Mouse (Mus musculus) NIH3T3 (cell line): ENCODE results near the gene Ptprs.
"Not testable (repeated sequence)": the region's sequence is repeated elsewhere in the genome, so short reads cannot be mapped to it uniquely, and the experiment has no call there.

ENCODE experiments used
- DNase-seq: peaks from one replicate; pipeline ENCODE4 v3.0.0-alpha.2; 2012; ENCODE audit warnings: low read depth

The Ptprs gene

DNA sequence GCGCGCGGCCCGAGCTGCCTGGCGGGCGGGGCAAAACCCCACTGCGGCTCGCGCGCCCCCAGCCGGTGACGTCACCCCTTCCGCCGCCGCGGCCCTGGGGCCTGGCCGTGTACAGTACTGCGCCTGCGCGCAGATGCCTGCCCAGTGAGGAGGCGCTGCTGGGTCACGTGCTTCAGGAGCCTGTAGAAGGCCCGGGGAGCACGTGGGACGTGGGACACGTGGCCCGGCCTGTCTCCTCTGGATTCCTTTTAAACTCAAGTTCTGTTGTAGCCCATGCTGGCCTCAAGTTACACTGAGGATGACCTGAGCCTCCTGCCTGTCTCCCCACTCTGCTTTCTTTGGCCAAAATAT is at the start of gene Ptprs:
Gene Ptprs, minus strand, starts transcription at position 82 of the 351 bp plus-strand sequence.
- peak; percentile 99 for DNase-seq

DNA sequence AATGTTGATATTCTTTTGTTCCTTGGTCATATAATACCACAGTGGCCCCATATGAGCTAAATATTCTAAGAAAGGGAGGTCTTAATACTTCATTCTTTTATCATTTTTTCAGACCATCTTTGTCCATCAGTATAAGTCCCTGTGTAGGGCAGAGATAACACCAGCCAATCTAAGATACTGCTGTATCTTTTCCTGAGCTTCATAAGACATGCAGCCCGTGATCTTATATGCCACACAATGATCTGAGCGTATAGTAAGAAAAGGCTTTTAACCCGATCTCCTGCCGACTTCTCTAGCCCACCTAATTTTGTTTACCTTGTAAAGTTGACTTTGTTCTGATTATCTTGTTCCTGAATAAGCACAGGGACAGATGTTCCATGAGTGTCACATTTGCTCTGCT is 48.7 kb upstream of the Ptprs start:
- DNase-seq: no peak

- no peak for DNase-seq
Measured at GRCm38 (mm10) chr17:56522744-56523143, 46.5 kb upstream of the Ptprs start.

GRCm38 (mm10) chr17:56515690-56516410 is 39.6 kb upstream of the Ptprs start:
- DNase-seq: peak; percentile 60

DNA sequence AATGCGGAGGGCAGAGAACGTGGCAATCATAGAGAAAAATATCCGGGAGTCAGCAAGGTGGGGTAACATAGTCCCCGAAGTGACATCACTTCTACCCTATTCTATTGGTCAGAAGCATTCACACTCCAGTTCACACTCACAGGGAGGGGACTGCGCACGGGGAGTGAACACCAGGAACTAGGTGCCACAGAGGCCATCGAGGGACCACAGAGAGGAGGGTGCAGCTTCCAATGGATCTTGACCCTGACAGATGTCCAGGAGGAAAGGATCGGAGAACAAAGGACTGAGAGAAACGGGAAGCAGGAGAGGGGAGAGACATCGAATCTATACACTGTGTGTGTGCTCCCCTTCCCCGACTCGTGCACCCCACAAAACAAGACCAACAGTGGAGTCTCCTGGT is 38.6 kb upstream of the Ptprs start:
- no peak for DNase-seq

DNA sequence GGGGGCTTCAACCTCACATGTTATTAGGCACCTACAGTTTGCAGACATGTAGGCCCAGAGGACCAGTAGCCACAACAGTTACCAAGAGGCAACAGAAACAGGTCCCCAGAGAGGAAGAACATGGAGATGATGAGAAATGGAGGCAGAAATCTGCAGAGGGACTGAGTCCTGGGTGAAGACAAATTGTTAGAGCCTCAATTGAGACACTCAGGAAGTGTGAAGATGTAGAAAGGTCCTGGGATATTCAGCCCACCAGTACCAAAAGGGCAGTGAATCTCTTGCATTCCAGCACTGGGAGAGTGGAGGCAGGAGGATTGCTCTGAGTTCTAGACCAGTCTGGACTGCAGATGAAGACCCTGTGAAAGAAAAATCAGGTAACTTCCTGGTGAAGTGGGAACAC is 38.0 kb upstream of the Ptprs start:
- no peak for DNase-seq

GRCm38 (mm10) chr17:56512310-56512709 is 36.0 kb upstream of the Ptprs start, which contains the start of gene Znrf4:
Gene Znrf4, minus strand, starts transcription at chr17:56512431.
- DNase-seq: no peak

GRCm38 (mm10) chr17:56511707-56512090 is 35.4 kb upstream of the Ptprs start:
- DNase-seq: no peak

GRCm38 (mm10) chr17:56510970-56511706 is 34.9 kb upstream of the Ptprs start:
- DNase-seq: no peak

DNA sequence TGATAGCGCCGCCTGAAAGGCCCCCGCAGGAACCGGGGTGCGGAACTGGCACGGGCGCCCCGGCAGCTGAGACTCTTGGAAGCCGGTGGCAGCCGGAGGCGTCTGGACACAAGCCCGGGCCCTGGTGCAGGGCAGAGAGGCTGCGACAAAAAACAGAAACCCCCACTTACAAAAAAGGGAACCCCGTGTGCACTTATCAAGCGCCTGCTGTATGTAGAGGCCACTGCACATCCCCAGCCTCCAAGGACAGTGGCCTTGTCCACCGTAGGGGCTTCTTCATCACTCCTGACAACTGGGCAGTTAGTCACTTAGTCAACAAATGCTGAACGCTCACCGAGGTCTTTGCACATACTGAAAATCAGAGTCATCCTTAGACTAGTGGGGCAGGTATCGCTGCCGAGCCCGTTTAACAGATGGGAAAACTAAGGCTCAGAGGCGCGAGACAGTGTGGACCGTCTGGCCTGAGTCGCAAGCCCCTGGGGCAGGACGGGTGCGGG is 34.2 kb upstream of the Ptprs start:
- no peak for DNase-seq

- no peak for DNase-seq
Measured at GRCm38 (mm10) chr17:56509707-56510472, 33.6 kb upstream of the Ptprs start.

GRCm38 (mm10) chr17:56509021-56509640 is 32.8 kb upstream of the Ptprs start:
- no peak for DNase-seq

GRCm38 (mm10) chr17:56507161-56508068 is 31.1 kb upstream of the Ptprs start:
- peak; percentile 99 for DNase-seq

- DNase-seq: no peak
Measured at GRCm38 (mm10) chr17:56506417-56507065, 30.3 kb upstream of the Ptprs start.

DNA sequence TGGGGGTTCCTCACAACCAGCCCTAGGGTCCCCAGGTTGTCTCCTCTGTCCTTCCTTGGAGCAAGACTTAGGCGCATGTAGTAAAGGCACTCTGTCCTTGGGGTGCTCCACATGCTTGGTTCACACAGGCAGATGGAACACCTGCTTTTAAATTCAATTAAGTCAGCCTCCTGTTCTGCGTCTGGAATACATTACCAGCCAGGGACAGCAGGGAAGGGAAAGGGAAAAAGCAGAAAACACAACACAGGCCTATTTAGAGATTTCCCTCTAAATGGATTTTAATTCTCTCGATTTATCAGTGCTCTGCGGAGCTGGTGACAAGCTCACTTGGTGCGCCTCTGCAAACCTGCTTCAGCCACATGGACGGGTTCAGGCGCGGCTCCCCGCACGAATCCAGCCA is 29.1 kb upstream of the Ptprs start:
- DNase-seq: no peak

DNA sequence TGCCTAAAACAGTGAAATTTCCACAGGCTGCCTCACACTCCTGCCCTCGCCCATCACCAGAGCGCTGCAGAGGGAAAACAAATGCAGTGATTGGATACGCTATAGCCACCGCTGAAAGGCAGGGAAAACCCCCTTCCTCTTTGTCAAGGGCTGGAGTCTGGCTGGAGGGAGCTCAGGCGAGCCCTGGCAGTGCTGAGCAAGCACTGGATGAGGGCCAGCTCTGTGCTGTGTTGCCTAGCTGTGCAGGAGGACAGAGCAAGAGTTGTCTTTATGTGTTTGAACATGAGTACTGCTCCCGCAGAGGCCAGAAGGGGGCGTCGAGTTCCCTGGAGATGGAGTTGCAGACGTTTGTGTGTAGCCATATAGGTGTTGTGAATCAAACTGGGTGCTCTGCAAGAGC is 26.2 kb upstream of the Ptprs start:
- DNase-seq: peak; percentile 83

DNA sequence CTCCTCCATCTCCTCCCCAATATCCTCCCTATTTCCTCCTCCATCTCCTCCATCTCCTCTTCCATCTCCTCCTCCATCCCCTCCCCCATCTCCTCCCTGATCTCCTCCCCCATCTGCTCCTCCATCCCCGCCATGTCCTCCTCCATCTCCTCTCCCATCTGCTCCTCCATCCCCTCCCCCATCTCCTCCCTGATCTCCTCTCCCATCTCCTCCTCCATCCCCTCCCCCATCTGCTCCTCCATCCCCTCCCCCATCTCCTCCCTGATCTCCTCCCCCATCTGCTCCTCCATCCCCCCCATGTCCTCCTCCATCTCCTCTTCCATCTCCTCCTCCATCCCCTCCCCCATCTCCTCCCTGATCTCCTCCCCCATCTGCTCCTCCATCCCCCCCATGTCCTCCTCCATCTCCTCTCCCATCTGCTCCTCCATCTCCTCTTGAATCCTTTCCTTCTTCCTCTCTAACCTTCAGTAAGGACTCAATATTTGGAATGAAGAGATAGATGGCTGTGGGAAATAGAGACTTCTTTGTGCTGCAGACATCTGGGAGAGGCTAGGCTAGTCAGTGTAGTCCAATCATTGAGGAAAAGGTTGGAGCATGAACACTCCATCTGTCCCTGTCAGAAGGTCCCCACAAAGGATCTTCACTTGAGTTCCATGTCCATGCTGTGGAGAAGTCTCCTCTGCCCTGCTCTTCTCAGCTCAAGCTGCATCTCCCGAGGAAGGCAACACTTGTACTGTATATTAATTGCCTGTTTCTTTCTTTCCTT is 25.5 kb upstream of the Ptprs start:
- DNase-seq: not testable (repeated sequence)

- no peak for DNase-seq
Measured at GRCm38 (mm10) chr17:56499229-56499628, 22.9 kb upstream of the Ptprs start.

GRCm38 (mm10) chr17:56494480-56494879 is 18.2 kb upstream of the Ptprs start:
- no peak for DNase-seq

DNA sequence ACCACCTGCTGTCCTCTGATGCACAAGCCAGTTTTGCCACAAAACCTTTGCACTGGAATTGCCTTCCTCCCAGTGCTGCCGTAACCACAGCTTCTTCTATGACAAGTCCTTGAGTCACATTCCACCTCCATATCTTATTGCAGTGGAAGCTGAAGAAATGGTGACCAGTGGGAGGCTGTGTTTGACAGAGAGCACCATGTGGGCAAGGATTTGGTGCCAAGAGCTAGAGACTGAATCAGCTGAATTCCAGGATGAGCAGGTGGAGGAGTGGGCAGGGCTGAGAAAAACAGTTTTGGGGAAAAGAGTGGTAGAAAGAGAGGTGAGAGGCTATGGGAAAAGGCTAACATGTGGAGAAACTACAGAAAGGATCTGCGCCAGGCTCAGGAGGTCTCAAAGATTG is 17.6 kb upstream of the Ptprs start:
- DNase-seq: no peak
